Mouse (Mus musculus) heart, adult 2 months (tissue): ENCODE results near the gene 1700034I23Rik.

ENCODE experiments used
- CTCF ChIP-seq: fragments of 200-600 bp; IDR thresholded peaks from 2 replicates; pipeline ENCODE4 v1.8.1; 2022; ENCODE audit warnings: antibody characterized with exemption, mild to moderate bottlenecking, moderate library complexity
- EP300 ChIP-seq: fragments of 200-500 bp; IDR thresholded peaks from 2 replicates; pipeline ENCODE4 v1.6.1; 2011; ENCODE audit warnings: low read depth, low read length, control low read depth; ENCODE audit not compliant: insufficient read depth
- POLR2A ChIP-seq: fragments of 200-500 bp; IDR thresholded peaks from 2 replicates; pipeline ENCODE4 v1.6.1; 2011; ENCODE audit warnings: mild to moderate bottlenecking, low read depth, low read length, control low read depth; ENCODE audit not compliant: insufficient read depth

DNA sequence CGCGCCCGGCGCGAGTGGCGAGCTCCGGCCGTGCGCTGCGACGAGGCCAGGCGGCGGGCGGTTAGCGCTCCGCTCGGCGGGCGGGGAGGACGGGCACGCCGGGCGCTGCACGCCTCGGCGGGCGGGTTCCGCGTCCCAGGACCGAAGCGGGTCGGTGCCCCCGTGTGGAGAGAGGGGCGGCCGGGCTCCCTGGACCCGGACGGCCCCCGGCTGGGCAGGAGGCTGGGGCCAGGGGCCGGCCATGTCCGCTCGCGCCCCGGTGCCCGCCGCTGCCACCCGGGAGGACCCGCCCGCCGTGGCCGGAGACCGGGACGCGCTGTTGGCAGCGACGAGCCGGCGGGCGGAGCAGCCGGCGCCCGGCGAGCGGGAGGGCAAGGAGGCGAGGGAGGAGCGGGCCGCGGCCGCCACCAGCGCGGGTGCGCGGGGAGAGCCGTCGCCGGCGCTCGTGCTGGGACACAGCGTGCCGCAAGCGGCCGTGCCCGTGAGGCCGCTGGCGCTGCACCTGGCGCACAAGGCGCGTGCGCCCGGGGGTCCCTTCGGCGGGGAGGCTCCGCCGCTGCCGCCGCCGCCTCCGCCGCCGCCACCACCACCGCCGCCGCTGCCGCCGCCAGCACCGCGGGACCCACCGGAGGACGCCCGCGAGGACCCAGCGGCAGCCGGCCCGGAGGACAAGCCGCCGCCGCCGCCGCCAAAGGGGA is 47.7 kb upstream of the 1700034I23Rik start:
- TF ChIP-seq CTCF = no peak
- no peak for TF ChIP-seq EP300
- TF ChIP-seq POLR2A = no peak
